Mouse (Mus musculus) retina, postnatal 1 day (tissue): ENCODE measurements around the gene Apoa5.
"Not testable (repeated sequence)": the region's sequence is repeated elsewhere in the genome, so short reads cannot be mapped to it uniquely, and the experiment has no call there.

Experiments
- DNase-seq: peaks from one replicate; pipeline ENCODE4 v3.0.0-alpha.2; 2012

Gene Apoa5

DNA sequence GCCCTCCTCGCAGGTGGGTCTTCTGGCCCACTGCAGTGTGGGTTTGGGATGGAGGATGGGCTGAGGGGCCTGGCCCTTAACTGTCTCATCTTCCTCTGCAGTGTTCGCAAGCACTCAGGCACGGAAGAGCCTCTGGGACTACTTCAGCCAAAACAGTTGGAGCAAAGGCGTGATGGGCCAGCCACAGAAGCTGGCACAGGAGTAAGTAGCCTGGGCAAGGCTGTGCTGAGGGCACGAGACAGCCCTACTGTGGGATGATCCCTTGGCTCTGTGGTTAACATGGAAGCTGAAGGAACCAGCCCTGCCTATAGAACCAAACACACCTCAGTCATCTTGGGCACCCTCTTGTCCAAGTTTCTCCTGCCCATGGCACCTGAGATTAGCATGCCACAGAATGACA, 692 bp downstream of the Apoa5 start:
- no peak for DNase-seq

- DNase-seq: no peak
Observed at GRCm38 (mm10) chr9:46270782-46271181, 2.3 kb downstream of the Apoa5 start.

- no peak for DNase-seq
Observed at GRCm38 (mm10) chr9:46272070-46272469, 3.6 kb downstream of the Apoa5 start.

GRCm38 (mm10) chr9:46272677-46273454, 4.4 kb downstream of the Apoa5 start, which contains the start of gene Zpr1:
TSS of gene Zpr1 (plus strand) at chr9:46273064.
- DNase-seq: peak; percentile 97

DNA sequence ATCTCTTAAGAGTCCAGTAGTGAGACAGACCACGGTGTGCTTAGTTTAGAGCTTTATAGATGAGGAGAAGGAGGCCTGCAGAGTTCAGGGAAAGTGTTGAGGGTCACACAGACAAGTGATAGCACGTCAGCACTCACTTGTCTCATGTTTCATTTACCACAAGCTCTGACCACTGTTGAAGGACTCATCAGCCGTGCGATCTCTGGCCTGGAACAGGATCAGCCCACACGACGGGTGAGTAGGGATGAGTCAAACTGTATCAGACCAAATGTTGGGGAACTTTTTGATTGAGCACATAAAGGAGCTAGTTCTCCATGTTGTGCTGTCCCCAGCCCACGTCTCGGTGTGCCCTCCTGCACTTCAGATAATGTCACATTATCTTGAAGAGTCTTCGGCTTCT, 6.1 kb downstream of the Apoa5 start:
- no peak for DNase-seq

- peak; percentile 96 for DNase-seq
Observed at GRCm38 (mm10) chr9:46282631-46283436, 14.4 kb downstream of the Apoa5 start, which contains the start of gene Bud13. TSS of gene Bud13 (plus strand) at chr9:46283008.

DNA sequence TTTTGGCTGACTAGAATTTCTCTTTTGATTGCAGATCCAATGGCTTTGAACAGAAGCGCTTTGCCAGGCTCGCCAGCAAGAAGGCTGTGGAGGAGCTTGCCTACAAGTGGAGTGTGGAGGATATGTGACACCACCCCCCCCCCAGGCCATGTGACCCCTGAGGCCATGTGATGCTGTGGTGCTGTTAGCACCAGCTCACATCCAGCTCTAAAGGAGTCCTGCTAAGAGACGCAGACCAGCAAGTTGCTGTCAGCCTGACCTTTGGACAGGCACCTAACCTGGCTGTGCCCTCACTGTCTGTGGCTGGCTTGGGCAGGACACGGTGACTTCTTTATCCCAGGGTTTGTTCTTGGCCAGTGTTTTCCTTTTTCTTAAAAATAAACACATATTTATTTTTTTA, 29.9 kb downstream of the Apoa5 start:
- no peak for DNase-seq

DNA sequence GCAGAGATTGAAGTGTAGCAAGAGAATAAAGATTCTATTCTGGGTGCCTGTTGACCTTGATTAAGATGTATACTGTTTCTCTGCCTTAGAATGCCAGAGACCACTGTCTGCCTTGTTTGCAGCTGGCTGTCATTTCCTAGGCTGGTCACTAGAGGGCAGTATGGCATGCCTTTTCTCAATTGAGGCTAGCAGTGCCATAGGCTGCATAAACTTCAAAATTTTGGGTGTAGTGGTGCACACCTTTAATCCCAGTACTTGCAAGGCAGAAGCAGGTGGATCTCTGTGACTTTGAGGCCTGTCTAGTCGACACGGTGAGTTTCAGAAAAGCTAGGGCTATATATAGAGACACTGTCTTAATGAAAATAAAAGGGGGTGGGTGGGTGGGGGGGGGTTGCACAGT, 33.7 kb downstream of the Apoa5 start:
- DNase-seq: peak; percentile 75

GRCm38 (mm10) chr9:46309121-46309520, 40.7 kb downstream of the Apoa5 start:
- DNase-seq: peak; percentile 53

- peak; percentile 88 for DNase-seq
Observed at GRCm38 (mm10) chr9:46314507-46314906, 46.1 kb downstream of the Apoa5 start.

DNA sequence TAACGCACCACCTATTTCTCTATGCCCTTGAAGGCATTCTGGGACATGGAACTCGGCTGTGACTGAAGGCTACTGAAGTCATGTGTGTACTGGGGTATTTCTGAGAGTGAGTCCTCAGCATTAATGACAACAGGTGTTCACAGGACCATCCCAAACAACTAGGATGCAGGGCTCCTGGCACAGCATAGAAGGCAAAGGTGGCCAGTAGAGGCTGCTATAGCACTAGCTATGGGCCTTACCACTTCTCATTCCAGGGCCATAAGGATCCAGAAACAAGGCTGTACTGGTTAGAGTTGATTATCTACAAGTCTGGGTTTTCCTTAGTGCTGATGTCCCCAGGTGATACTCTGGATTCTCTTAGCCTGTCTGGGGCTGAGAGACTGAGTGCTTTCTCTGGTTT, 46.5 kb downstream of the Apoa5 start:
- no peak for DNase-seq

GRCm38 (mm10) chr9:46315807-46316365, 47.5 kb downstream of the Apoa5 start:
- DNase-seq: peak; percentile 52

DNA sequence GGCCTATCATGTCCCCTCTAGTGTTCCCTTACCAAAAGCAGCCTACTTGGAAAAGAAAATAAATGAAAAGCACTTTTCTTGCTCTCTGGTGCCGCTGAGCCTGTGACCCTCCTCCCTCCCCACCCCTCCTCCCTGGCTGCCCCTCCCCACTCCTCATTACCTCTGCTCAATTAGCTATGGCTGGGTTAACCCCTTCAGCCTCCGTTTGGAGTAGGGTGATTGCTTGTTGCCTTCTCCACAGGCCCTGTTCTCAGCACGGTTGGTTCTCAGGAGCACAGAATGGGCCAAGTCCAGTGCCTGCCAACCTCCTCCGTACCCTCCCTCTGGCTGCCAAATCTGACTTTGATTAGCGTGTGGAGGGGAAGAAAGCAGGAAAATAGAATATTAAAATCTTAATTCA, 48.0 kb downstream of the Apoa5 start:
- DNase-seq: peak; percentile 83

GRCm38 (mm10) chr9:46316909-46317308, 48.5 kb downstream of the Apoa5 start:
- DNase-seq: peak; percentile 63

DNA sequence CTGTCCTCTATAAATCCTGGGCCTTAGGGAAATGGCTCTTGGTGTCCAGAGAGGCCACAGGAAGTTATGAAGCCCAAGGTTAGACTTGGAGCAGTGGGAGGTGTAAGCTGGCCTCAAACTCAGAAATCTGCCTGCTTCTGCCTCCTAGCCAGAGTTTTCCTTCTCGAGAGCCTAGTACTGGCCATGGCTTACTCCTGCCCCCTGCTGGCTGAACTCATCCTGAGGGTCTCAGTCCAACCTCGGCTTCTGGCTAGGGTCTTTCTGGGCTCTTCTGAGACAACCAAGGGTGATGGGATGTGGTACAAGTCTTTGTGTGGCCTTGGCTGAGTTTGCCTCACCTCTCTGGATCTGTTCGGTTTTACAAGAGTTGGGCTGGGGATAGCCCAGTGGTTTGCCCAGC, 49.5 kb downstream of the Apoa5 start:
- DNase-seq: no peak

- not testable (repeated sequence) for DNase-seq
Observed at GRCm38 (mm10) chr9:46319886-46320285, 51.5 kb downstream of the Apoa5 start, which contains the start of gene 4931429L15Rik. TSS of gene 4931429L15Rik (minus strand) at chr9:46319986.

GRCm38 (mm10) chr9:46320461-46320860, 52.0 kb downstream of the Apoa5 start:
- no peak for DNase-seq
